Mouse (Mus musculus) ES-Bruce4 (cell line): Measurements from ENCODE around the gene Gm21650. TPM values are rescaled to one million over a fixed set of nuclear protein-coding genes. Genes with fewer than 3 reads are reported as not detected.
"Not testable (repeated sequence)": the region's sequence is repeated elsewhere in the genome, so short reads cannot be mapped to it uniquely, and the experiment has no call there.

ENCODE experiments used
- H3K27ac ChIP-seq: 2 replicates; pipeline ENCODE4 v1.5.1; 2012; ENCODE audit warnings: low read length, inconsistent platforms; ENCODE audit not compliant: insufficient read depth
- H3K27me3 ChIP-seq: 2 replicates; pipeline ENCODE4 v1.6.1; 2012; ENCODE audit warnings: mild to moderate bottlenecking, low read length, inconsistent platforms; ENCODE audit not compliant: control insufficient read depth, poor library complexity, insufficient read depth, severe bottlenecking
- H3K36me3 ChIP-seq: 2 replicates; pipeline ENCODE4 v1.6.1; 2012; ENCODE audit warnings: inconsistent platforms, mild to moderate bottlenecking, low read length, moderate library complexity; ENCODE audit not compliant: control insufficient read depth, poor library complexity, insufficient read depth, severe bottlenecking
- H3K4me1 ChIP-seq: one replicate; pipeline ENCODE4 v1.8.1; 2011; ENCODE audit warnings: low read length; ENCODE audit not compliant: control insufficient read depth, insufficient read depth
- H3K4me3 ChIP-seq: 2 replicates; pipeline ENCODE4 v1.5.1; 2011; ENCODE audit warnings: low read depth, mild to moderate bottlenecking, low read length
- H3K9ac ChIP-seq: 2 replicates; pipeline ENCODE4 v1.6.1; 2012; ENCODE audit warnings: low read depth, mild to moderate bottlenecking, inconsistent platforms; ENCODE audit not compliant: poor library complexity, severe bottlenecking
- H3K9me3 ChIP-seq: replicated peaks from 2 replicates; pipeline ENCODE4 v1.6.1; 2012; ENCODE audit warnings: mild to moderate bottlenecking, low read length, inconsistent platforms; ENCODE audit not compliant: control insufficient read depth, poor library complexity, insufficient read depth, severe bottlenecking
- polyA plus RNA-seq: library from polyadenylated mRNA; stranded (reverse); fragments of >200 nt; gene quantifications from 2 replicates; pipeline ENCODE4 v1.2.4, GENCODE M21; 2011; ENCODE audit warnings: low read depth; ENCODE audit not compliant: missing spikeins, insufficient read depth, insufficient read length

Gm21650 gene
- not detected in 2 replicates for polyA plus RNA-seq

DNA sequence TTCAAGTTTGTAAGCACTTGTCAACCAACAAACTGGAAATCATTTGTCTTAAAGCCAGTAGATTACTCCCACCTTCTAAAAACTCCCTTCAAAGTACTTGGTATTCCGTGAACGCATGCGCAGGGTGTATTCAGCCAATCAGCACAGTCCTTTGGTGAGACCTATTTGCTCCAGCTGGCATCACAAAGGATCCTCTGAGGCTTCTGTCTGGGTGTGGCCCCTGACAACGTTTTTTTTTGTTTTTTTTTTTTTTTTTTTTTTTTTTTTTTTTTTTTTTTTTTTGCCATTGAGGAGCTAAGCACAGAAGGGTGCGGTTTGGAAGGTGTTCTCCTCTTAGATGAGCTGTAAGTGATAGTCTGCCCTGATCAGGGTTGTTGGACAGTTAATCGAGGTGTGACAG is at the start of gene Gm21650:
Gene Gm21650 (plus strand): TSS at position 301 of the 400 bp plus-strand sequence.
- not testable (repeated sequence) for H3K27me3 ChIP-seq, H3K4me3 ChIP-seq, H3K4me1 ChIP-seq, H3K9ac ChIP-seq, H3K27ac ChIP-seq, H3K36me3 ChIP-seq, H3K9me3 ChIP-seq
